Mouse (Mus musculus): ENCODE data around the gene Hspbp1.

GRCm38 (mm10) chr7:4732968-4733392 is 48.1 kb upstream of the Hspbp1 start:
- TF ChIP-seq CTCF (IDR thresholded peaks at IDR 0.05; ENCODE audit: control insufficient read depth, insufficient read depth, low read length) (no peak), POLR2A (IDR thresholded peaks at IDR 0.05; ENCODE audit: borderline replicate concordance, control insufficient read depth, low read depth, low read length) (no peak)

Measured in bone marrow, adult 2 months (tissue).